Mouse (Mus musculus): ENCODE data around the gene Ush1g. TPM values are rescaled to one million over a fixed set of nuclear protein-coding genes. Genes with fewer than 3 reads are reported as not detected.
A peak's percentile ranks its signal among the peaks of the same experiment; 100 is the strongest.

The Ush1g gene
- total and polyA plus RNA-seq, 2 experiments from 2014 or later = 0.32 TPM; not detected in 1

DNA sequence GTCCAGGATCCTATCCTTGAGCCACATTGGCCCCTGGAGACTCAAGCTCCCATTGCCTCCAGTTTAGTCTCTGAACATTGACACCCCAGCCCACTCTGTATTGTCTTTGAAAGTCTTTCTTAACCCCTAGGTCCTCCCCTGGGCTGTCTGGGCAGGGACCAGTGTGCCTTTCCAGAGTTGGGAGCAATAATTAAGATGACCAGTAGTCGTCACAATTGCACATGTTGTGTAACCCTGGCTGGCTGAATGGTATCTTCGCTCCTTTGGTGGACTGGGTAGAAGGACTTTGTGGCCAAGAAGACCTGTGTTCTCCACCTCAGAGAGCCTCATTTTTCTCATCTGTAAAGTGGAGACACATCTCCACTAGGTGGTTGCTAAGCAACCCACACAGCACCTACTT lies 7.6 kb downstream of the Ush1g start:
- H3K4me1 ChIP-seq (ENCODE audit: insufficient read depth, low read length) = no peaks in the 10 kb centered on the region
- H3K4me2 ChIP-seq (ENCODE audit: low read depth, low read length, poor library complexity, severe bottlenecking) = no peak overlapping the region
- 26% methylated on average over 2 of the region's 2 CpGs for WGBS
- no peaks in the 10 kb centered on the region for H3K9me3 ChIP-seq (ENCODE audit: low read length)
- no peak overlapping the region for H3K9ac ChIP-seq (replicated peaks; ENCODE audit: low read length, poor library complexity, severe bottlenecking)
- no peaks in the 10 kb centered on the region for H3K36me3 ChIP-seq (ENCODE audit: insufficient read depth, low read length)
- ATAC-seq (ENCODE audit: low FRiP score) (no peak), DNase-seq (ENCODE audit: low spot score) (peak; percentile 14)
- peak; percentile 44 for TF ChIP-seq CTCF (IDR thresholded peaks at IDR 0.05)
- H3K27me3 ChIP-seq (ENCODE audit: insufficient read depth, low read length) = peaks cover 49% of the 10 kb centered on the region
- H3K27ac ChIP-seq (ENCODE audit: low read depth, low read length) = no peak overlapping the region
- no peak overlapping the region for H3K4me3 ChIP-seq (ENCODE audit: low read depth, low read length)

- H3K4me3 ChIP-seq (ENCODE audit: low read depth, low read length) = no peak overlapping the region
- H3K9ac ChIP-seq (replicated peaks; ENCODE audit: low read length, poor library complexity, severe bottlenecking) = no peak overlapping the region
- WGBS = 74% methylated on average over 1 of the region's 1 CpGs
- no peaks in the 10 kb centered on the region for H3K4me1 ChIP-seq (ENCODE audit: insufficient read depth, low read length)
- ATAC-seq (ENCODE audit: low FRiP score) (no peak), DNase-seq (ENCODE audit: low spot score) (no peak)
- no peak overlapping the region for H3K4me2 ChIP-seq (ENCODE audit: low read depth, low read length, poor library complexity, severe bottlenecking)
- 0 out of 2 replicates have a peak, but pooled peaks cover 4% of the 10 kb centered on the region for H3K27me3 ChIP-seq (ENCODE audit: insufficient read depth, low read length)
- no peak for TF ChIP-seq CTCF (IDR thresholded peaks at IDR 0.05)
- H3K9me3 ChIP-seq (ENCODE audit: low read length) = no peaks in the 10 kb centered on the region
- no peaks in the 10 kb centered on the region for H3K36me3 ChIP-seq (ENCODE audit: insufficient read depth, low read length)
- no peak overlapping the region for H3K27ac ChIP-seq (ENCODE audit: low read depth, low read length)
Observed at GRCm38 (mm10) chr11:115308781-115309180, 13.1 kb downstream of the Ush1g start.

- H3K4me2 ChIP-seq (ENCODE audit: low read depth, low read length, poor library complexity, severe bottlenecking) = no peak within 1 kb of the TSS
- no peak within 1 kb of the TSS for H3K9ac ChIP-seq (replicated peaks; ENCODE audit: low read length, poor library complexity, severe bottlenecking)
- H3K27ac ChIP-seq (ENCODE audit: low read depth, low read length) = no peak within 1 kb of the TSS
- no peaks in the 10 kb centered on the region for H3K4me1 ChIP-seq (ENCODE audit: insufficient read depth, low read length)
- no peak within 1 kb of the TSS for H3K4me3 ChIP-seq (ENCODE audit: low read depth, low read length)
- 13% methylated on average over 8 of the region's 8 CpGs for WGBS
- TF ChIP-seq CTCF (IDR thresholded peaks at IDR 0.05) = no peak
- no peaks in the 10 kb centered on the region for H3K27me3 ChIP-seq (ENCODE audit: insufficient read depth, low read length)
- ATAC-seq (ENCODE audit: low FRiP score) (no peak), DNase-seq (ENCODE audit: low spot score) (no peak)
- H3K36me3 ChIP-seq (ENCODE audit: insufficient read depth, low read length) = no peaks in the 10 kb centered on the region
- H3K9me3 ChIP-seq (ENCODE audit: low read length) = no peaks in the 10 kb centered on the region
Observed at GRCm38 (mm10) chr11:115306863-115307262, 15.0 kb downstream of the Ush1g start, which contains the start of gene Otop2. TSS of gene Otop2 (plus strand) at chr11:115307163.

- no peak for TF ChIP-seq CTCF (IDR thresholded peaks at IDR 0.05)
- H3K27ac ChIP-seq (ENCODE audit: low read depth, low read length) = no peak overlapping the region
- H3K9me3 ChIP-seq (ENCODE audit: low read length) = no peaks in the 10 kb centered on the region
- ATAC-seq (ENCODE audit: low FRiP score) = no peak
- no peak overlapping the region for H3K4me2 ChIP-seq (ENCODE audit: low read depth, low read length, poor library complexity, severe bottlenecking)
- no peaks in the 10 kb centered on the region for H3K36me3 ChIP-seq (ENCODE audit: insufficient read depth, low read length)
- no peak overlapping the region for H3K9ac ChIP-seq (replicated peaks; ENCODE audit: low read length, poor library complexity, severe bottlenecking)
- no peaks in the 10 kb centered on the region for H3K27me3 ChIP-seq (ENCODE audit: insufficient read depth, low read length)
- WGBS = 82% methylated on average over 8 of the region's 8 CpGs
- no peak overlapping the region for H3K4me3 ChIP-seq (ENCODE audit: low read depth, low read length)
- H3K4me1 ChIP-seq (ENCODE audit: insufficient read depth, low read length) = no peaks in the 10 kb centered on the region
- DNase-seq (ENCODE audit: low spot score) = no peak
Observed at GRCm38 (mm10) chr11:115303167-115303566, 18.7 kb downstream of the Ush1g start.

- TF ChIP-seq CTCF (IDR thresholded peaks at IDR 0.05) = no peak
- DNase-seq (ENCODE audit: low spot score) (no peak), ATAC-seq (ENCODE audit: low FRiP score) (no peak)
- no peak overlapping the region for H3K27ac ChIP-seq (ENCODE audit: low read depth, low read length)
- no peaks in the 10 kb centered on the region for H3K27me3 ChIP-seq (ENCODE audit: insufficient read depth, low read length)
- 86% methylated on average over 2 of the region's 2 CpGs for WGBS
- H3K9ac ChIP-seq (replicated peaks; ENCODE audit: low read length, poor library complexity, severe bottlenecking) = no peak overlapping the region
- H3K36me3 ChIP-seq (ENCODE audit: insufficient read depth, low read length) = no peaks in the 10 kb centered on the region
- H3K4me3 ChIP-seq (ENCODE audit: low read depth, low read length) = no peak overlapping the region
- no peak overlapping the region for H3K4me2 ChIP-seq (ENCODE audit: low read depth, low read length, poor library complexity, severe bottlenecking)
- H3K4me1 ChIP-seq (ENCODE audit: insufficient read depth, low read length) = no peaks in the 10 kb centered on the region
- no peaks in the 10 kb centered on the region for H3K9me3 ChIP-seq (ENCODE audit: low read length)
Observed at GRCm38 (mm10) chr11:115301351-115301750, 20.5 kb downstream of the Ush1g start.

DNA sequence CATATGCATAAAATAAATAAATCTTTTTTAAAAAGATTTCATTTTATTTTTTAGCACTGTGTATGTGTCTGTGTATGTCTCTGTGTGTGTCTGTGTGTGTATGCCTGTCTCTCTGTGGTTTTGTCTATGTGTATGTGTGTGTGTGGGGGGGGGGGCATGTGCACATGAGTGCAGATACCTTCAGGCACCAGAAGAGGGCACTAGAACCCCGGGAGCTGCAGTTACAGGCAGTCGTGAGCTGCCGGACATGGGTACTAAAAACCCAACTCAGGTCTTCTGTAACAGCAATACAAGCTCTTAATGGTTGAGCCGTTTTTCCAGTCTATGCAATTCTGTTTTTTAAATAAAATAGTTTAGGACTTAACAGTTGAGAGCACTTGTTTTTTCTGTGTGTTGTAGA lies 21.1 kb downstream of the Ush1g start:
- Histone ChIP-seq H3K4me2 (ENCODE audit: low read depth, low read length, poor library complexity, severe bottlenecking) (no peak overlapping the region), H3K27me3 (ENCODE audit: insufficient read depth, low read length) (no peaks in the 10 kb centered on the region), H3K27ac (ENCODE audit: low read depth, low read length) (no peak overlapping the region), H3K9me3 (ENCODE audit: low read length) (no peaks in the 10 kb centered on the region), H3K36me3 (ENCODE audit: insufficient read depth, low read length) (no peaks in the 10 kb centered on the region), H3K9ac (replicated peaks; ENCODE audit: low read length, poor library complexity, severe bottlenecking) (no peak overlapping the region), H3K4me3 (ENCODE audit: low read depth, low read length) (no peak overlapping the region), H3K4me1 (ENCODE audit: insufficient read depth, low read length) (no peaks in the 10 kb centered on the region)
- 85% methylated on average over 4 of the region's 4 CpGs for WGBS
- TF ChIP-seq CTCF (IDR thresholded peaks at IDR 0.05) = no peak
- DNase-seq (ENCODE audit: low spot score) (no peak), ATAC-seq (ENCODE audit: low FRiP score) (no peak)
